ENCODE assay signal across 35 mouse cellular contexts in genomic region chr3:15009747-15010146, GRCm38 (mm10).
"Had no signal": no experiment of that assay in that cellular context is flagged by ENCODE, and none has a peak within 500 bp of the region (broad histone marks: within the 10 kb centered on the region; RNA-seq: fewer than 3 reads in every experiment).

No protein-coding gene starts in this region.

- H3K4me1 ChIP-seq: heart, embryonic 10.5 days; heart, embryonic 12.5 days; heart, embryonic 13.5 days; heart, embryonic 15.5 days; hindbrain, embryonic 10.5 days; hindbrain, embryonic 12.5 days; hindbrain, embryonic 13.5 days; hindbrain, embryonic 15.5 days; intestine, embryonic 15.5 days had no signal

- DNase-seq: heart, postnatal 10 days; heart, postnatal 14 days; heart, postnatal 36 days; heart, postnatal 4 days; kidney, adult 11 months; kidney, adult 18-20 months; kidney, adult 2 months; kidney, adult 8-10 months; kidney, adult 9 months; kidney, postnatal 10 days; kidney, postnatal 14 days; kidney, postnatal 25 days; kidney, postnatal 36 days; kidney, postnatal 4 days; layer of hippocampus, adult 9-11 months; layer of hippocampus, postnatal 36 days had no signal

- H3K36me3 ChIP-seq: heart, embryonic 10.5 days; heart, embryonic 12.5 days; heart, embryonic 13.5 days; heart, embryonic 15.5 days; hindbrain, embryonic 10.5 days; hindbrain, embryonic 12.5 days; hindbrain, embryonic 13.5 days; hindbrain, embryonic 15.5 days; intestine, embryonic 15.5 days; kidney, embryonic 15.5 days had no signal

- H3K4me2 ChIP-seq: heart, embryonic 11.5 days; heart, embryonic 12.5 days; heart, embryonic 13.5 days; heart, embryonic 15.5 days; hindbrain, embryonic 12.5 days; hindbrain, embryonic 13.5 days; hindbrain, embryonic 14.5 days; hindbrain, embryonic 15.5 days; intestine, embryonic 15.5 days; kidney, embryonic 15.5 days had no signal

- H3K9me3 ChIP-seq: heart, embryonic 10.5 days; heart, embryonic 12.5 days; heart, embryonic 13.5 days; heart, embryonic 15.5 days; hindbrain, embryonic 10.5 days; hindbrain, embryonic 12.5 days; hindbrain, embryonic 13.5 days; hindbrain, embryonic 15.5 days; intestine, embryonic 15.5 days; kidney, embryonic 15.5 days had no signal

- H3K27ac ChIP-seq: heart, embryonic 10.5 days; heart, embryonic 13.5 days; heart, embryonic 15.5 days; hindbrain, embryonic 10.5 days; hindbrain, embryonic 12.5 days; hindbrain, embryonic 13.5 days; hindbrain, embryonic 14.5 days; hindbrain, embryonic 15.5 days; hindbrain, postnatal 0 days; intestine, embryonic 15.5 days; kidney, embryonic 15.5 days; kidney, postnatal 0 days; layer of hippocampus, adult 2 months had no signal

- H3K9ac ChIP-seq: heart, embryonic 12.5 days; heart, embryonic 13.5 days; heart, embryonic 15.5 days; hindbrain, embryonic 12.5 days; hindbrain, embryonic 13.5 days; hindbrain, embryonic 14.5 days; hindbrain, embryonic 15.5 days; intestine, embryonic 15.5 days; kidney, embryonic 15.5 days had no signal

- H3K4me3 ChIP-seq: heart, embryonic 10.5 days; heart, embryonic 12.5 days; heart, embryonic 13.5 days; heart, embryonic 15.5 days; hindbrain, embryonic 10.5 days; hindbrain, embryonic 12.5 days; hindbrain, embryonic 13.5 days; hindbrain, embryonic 15.5 days; intestine, embryonic 15.5 days; kidney, embryonic 15.5 days; layer of hippocampus, adult 2 months had no signal

- ATAC-seq: hindbrain, embryonic 16.5 days; hindbrain, postnatal 0 days; inflammation-experienced regulatory T-cells, adult 6 months; intestine, embryonic 15.5 days; intestine, embryonic 16.5 days; intestine, postnatal 0 days had no signal

- H3K27me3 ChIP-seq: heart, embryonic 12.5 days; heart, embryonic 13.5 days; heart, embryonic 15.5 days; hindbrain, embryonic 12.5 days; hindbrain, embryonic 13.5 days; hindbrain, embryonic 15.5 days; intestine, embryonic 15.5 days; kidney, embryonic 15.5 days had no signal
